Mouse (Mus musculus): ENCODE measurements at regions not wholly inside any gene's neighbourhood (a gene's known extent, or its start where the extent isn't known, plus 50 kb on each side); places are given as distances from the start of the nearest gene placed in this dataset.

- Histone ChIP-seq H3K27ac (replicated peaks) (no peak overlapping the region), H3K4me1 (no peaks in the 10 kb centered on the region), H3K36me3 (replicated peaks) (no peaks in the 10 kb centered on the region), H3K4me3 (no peak overlapping the region), H3K27me3 (replicated peaks; ENCODE audit: low read depth, poor library complexity, severe bottlenecking) (no peaks in the 10 kb centered on the region), H3K9me3 (no peaks in the 10 kb centered on the region)
- no peak for DNase-seq (ENCODE audit: low spot score)
- WGBS, result 87% methylated on average over 1 of the region's 1 CpGs
These were observed 119.2 kb upstream of the Paip1 start for GRCm38 (mm10) chr13:119309238-119309637.

GRCm38 (mm10) chr13:119310013-119310412, 118.4 kb upstream of the Paip1 start:
- Histone ChIP-seq H3K4me3 (no peak overlapping the region), H3K4me1 (no peaks in the 10 kb centered on the region), H3K27ac (replicated peaks) (no peak overlapping the region), H3K36me3 (replicated peaks) (no peaks in the 10 kb centered on the region), H3K27me3 (replicated peaks; ENCODE audit: low read depth, poor library complexity, severe bottlenecking) (no peaks in the 10 kb centered on the region), H3K9me3 (no peaks in the 10 kb centered on the region)
- 87% methylated on average over 3 of the region's 3 CpGs for WGBS
- no peak for DNase-seq (ENCODE audit: low spot score)

GRCm38 (mm10) chr13:119314356-119314755, 114.0 kb upstream of the Paip1 start:
- Histone ChIP-seq H3K4me1 (no peaks in the 10 kb centered on the region), H3K9me3 (no peaks in the 10 kb centered on the region), H3K36me3 (replicated peaks) (no peaks in the 10 kb centered on the region), H3K27ac (replicated peaks) (no peak overlapping the region), H3K27me3 (replicated peaks; ENCODE audit: low read depth, poor library complexity, severe bottlenecking) (no peaks in the 10 kb centered on the region), H3K4me3 (no peak overlapping the region)
- no peak for DNase-seq (ENCODE audit: low spot score)
- 81% methylated on average over 3 of the region's 3 CpGs for WGBS

GRCm38 (mm10) chr13:119318358-119318757, 110.0 kb upstream of the Paip1 start:
- no peaks in the 10 kb centered on the region for H3K9me3 ChIP-seq
- H3K27ac ChIP-seq (replicated peaks), result no peak overlapping the region
- H3K4me1 ChIP-seq, result no peaks in the 10 kb centered on the region
- H3K4me3 ChIP-seq, result no peak overlapping the region
- no peaks in the 10 kb centered on the region for H3K27me3 ChIP-seq (replicated peaks; ENCODE audit: low read depth, poor library complexity, severe bottlenecking)
- H3K36me3 ChIP-seq (replicated peaks), result no peaks in the 10 kb centered on the region
- WGBS, result 92% methylated on average over 1 of the region's 1 CpGs
- DNase-seq (ENCODE audit: low spot score), result no peak

- no peak overlapping the region for H3K27ac ChIP-seq (replicated peaks)
- no peaks in the 10 kb centered on the region for H3K4me1 ChIP-seq
- no peak overlapping the region for H3K4me3 ChIP-seq
- DNase-seq (ENCODE audit: low spot score), result no peak
- H3K36me3 ChIP-seq (replicated peaks), result no peaks in the 10 kb centered on the region
- WGBS, result 91% methylated on average over 2 of the region's 2 CpGs
- H3K27me3 ChIP-seq (replicated peaks; ENCODE audit: low read depth, poor library complexity, severe bottlenecking), result no peaks in the 10 kb centered on the region
- no peaks in the 10 kb centered on the region for H3K9me3 ChIP-seq
These were observed 102.9 kb upstream of the Paip1 start for GRCm38 (mm10) chr13:119325510-119325909.

- Histone ChIP-seq H3K9me3 (no peaks in the 10 kb centered on the region), H3K4me3 (no peak overlapping the region), H3K27ac (replicated peaks) (no peak overlapping the region), H3K4me1 (no peaks in the 10 kb centered on the region), H3K36me3 (replicated peaks) (no peaks in the 10 kb centered on the region), H3K27me3 (replicated peaks; ENCODE audit: low read depth, poor library complexity, severe bottlenecking) (no peaks in the 10 kb centered on the region)
- 70% methylated on average over 5 of the region's 5 CpGs for WGBS
- no peak for DNase-seq (ENCODE audit: low spot score)
These were observed 101.3 kb upstream of the Paip1 start for GRCm38 (mm10) chr13:119326877-119327625.

GRCm38 (mm10) chr13:119328731-119329130, 99.7 kb upstream of the Paip1 start:
- no peaks in the 10 kb centered on the region for H3K27me3 ChIP-seq (replicated peaks; ENCODE audit: low read depth, poor library complexity, severe bottlenecking)
- no peak overlapping the region for H3K27ac ChIP-seq (replicated peaks)
- H3K4me1 ChIP-seq, result no peaks in the 10 kb centered on the region
- H3K36me3 ChIP-seq (replicated peaks), result no peaks in the 10 kb centered on the region
- no peak for DNase-seq (ENCODE audit: low spot score)
- WGBS, result 95% methylated on average over 4 of the region's 4 CpGs
- H3K9me3 ChIP-seq, result no peaks in the 10 kb centered on the region
- H3K4me3 ChIP-seq, result no peak overlapping the region

- 95% methylated on average over 3 of the region's 3 CpGs for WGBS
- Histone ChIP-seq H3K27ac (replicated peaks) (no peak overlapping the region), H3K4me3 (no peak overlapping the region), H3K4me1 (no peaks in the 10 kb centered on the region), H3K27me3 (replicated peaks; ENCODE audit: low read depth, poor library complexity, severe bottlenecking) (no peaks in the 10 kb centered on the region), H3K36me3 (replicated peaks) (peaks cover 25% of the 10 kb centered on the region), H3K9me3 (no peaks in the 10 kb centered on the region)
- no peak for DNase-seq (ENCODE audit: low spot score)
These were observed 96.6 kb upstream of the Paip1 start for GRCm38 (mm10) chr13:119331815-119332214.

GRCm38 (mm10) chr13:119333915-119334314, 94.5 kb upstream of the Paip1 start:
- no peak overlapping the region for H3K4me3 ChIP-seq
- peaks cover 40% of the 10 kb centered on the region for H3K36me3 ChIP-seq (replicated peaks)
- no peaks in the 10 kb centered on the region for H3K27me3 ChIP-seq (replicated peaks; ENCODE audit: low read depth, poor library complexity, severe bottlenecking)
- H3K4me1 ChIP-seq, result no peaks in the 10 kb centered on the region
- H3K9me3 ChIP-seq, result no peaks in the 10 kb centered on the region
- no peak for DNase-seq (ENCODE audit: low spot score)
- WGBS, result 89% methylated on average over 6 of the region's 6 CpGs
- no peak overlapping the region for H3K27ac ChIP-seq (replicated peaks)

- no peak overlapping the region for H3K27ac ChIP-seq (replicated peaks)
- no peak overlapping the region for H3K4me3 ChIP-seq
- peaks cover 43% of the 10 kb centered on the region for H3K36me3 ChIP-seq (replicated peaks)
- no peaks in the 10 kb centered on the region for H3K4me1 ChIP-seq
- no peaks in the 10 kb centered on the region for H3K9me3 ChIP-seq
- DNase-seq (ENCODE audit: low spot score), result no peak
- no peaks in the 10 kb centered on the region for H3K27me3 ChIP-seq (replicated peaks; ENCODE audit: low read depth, poor library complexity, severe bottlenecking)
- WGBS, result 96% methylated on average over 5 of the region's 5 CpGs
These were observed 90.5 kb upstream of the Paip1 start for GRCm38 (mm10) chr13:119337861-119338260.

GRCm38 (mm10) chr13:119339016-119339415, 89.4 kb upstream of the Paip1 start:
- H3K4me3 ChIP-seq, result no peak overlapping the region
- no peaks in the 10 kb centered on the region for H3K4me1 ChIP-seq
- H3K9me3 ChIP-seq, result no peaks in the 10 kb centered on the region
- WGBS, result 88% methylated on average over 5 of the region's 5 CpGs
- H3K27ac ChIP-seq (replicated peaks), result no peak overlapping the region
- H3K36me3 ChIP-seq (replicated peaks), result peaks cover 40% of the 10 kb centered on the region
- H3K27me3 ChIP-seq (replicated peaks; ENCODE audit: low read depth, poor library complexity, severe bottlenecking), result no peaks in the 10 kb centered on the region
- no peak for DNase-seq (ENCODE audit: low spot score)

- DNase-seq (ENCODE audit: low spot score), result no peak
- H3K36me3 ChIP-seq (replicated peaks), result peaks cover 39% of the 10 kb centered on the region
- 93% methylated on average over 11 of the region's 11 CpGs for WGBS
- no peaks in the 10 kb centered on the region for H3K27me3 ChIP-seq (replicated peaks; ENCODE audit: low read depth, poor library complexity, severe bottlenecking)
- H3K4me3 ChIP-seq, result no peak overlapping the region
- no peaks in the 10 kb centered on the region for H3K4me1 ChIP-seq
- H3K9me3 ChIP-seq, result no peaks in the 10 kb centered on the region
- no peak overlapping the region for H3K27ac ChIP-seq (replicated peaks)
These were observed 88.6 kb upstream of the Paip1 start for GRCm38 (mm10) chr13:119339762-119340161.

- Histone ChIP-seq H3K4me1 (no peaks in the 10 kb centered on the region), H3K4me3 (no peak overlapping the region), H3K27ac (replicated peaks) (no peak overlapping the region), H3K27me3 (replicated peaks; ENCODE audit: low read depth, poor library complexity, severe bottlenecking) (no peaks in the 10 kb centered on the region), H3K36me3 (replicated peaks) (peaks cover 18% of the 10 kb centered on the region), H3K9me3 (no peaks in the 10 kb centered on the region)
- WGBS, result 31% methylated on average over 2 of the region's 2 CpGs
- peak; percentile 77 for DNase-seq (ENCODE audit: low spot score)
These were observed 86.6 kb upstream of the Paip1 start for GRCm38 (mm10) chr13:119341833-119342232.

Data from embryonic facial prominence, embryonic 10.5 days (tissue).